Mouse (Mus musculus) intestine, embryonic 16.5 days (tissue): ENCODE measurements around the gene Mfrp. TPM values are rescaled to one million over a fixed set of nuclear protein-coding genes. Genes with fewer than 3 reads are reported as not detected.

Source experiments
- ATAC-seq: fragments of 200-750 bp; cut with Nextera tagmentation; 2 replicates; pipeline ENCODE4 v1.8.0; 2017; ENCODE audit warnings: moderate TSS enrichment, moderate library complexity
- H3K27ac ChIP-seq: fragments of 300-500 bp; sonication (generic); 2 replicates; pipeline ENCODE4 v1.5.1; 2014; ENCODE audit warnings: mild to moderate bottlenecking, low read length
- H3K27me3 ChIP-seq: fragments of 300-500 bp; sonication (generic); replicated peaks from 2 replicates; pipeline ENCODE4 v1.6.1; 2014; ENCODE audit warnings: low read length, control low read depth, mixed read lengths; ENCODE audit not compliant: control insufficient read depth, insufficient read depth
- H3K36me3 ChIP-seq: fragments of 300-500 bp; sonication (generic); 2 replicates; pipeline ENCODE4 v1.6.1; 2014; ENCODE audit warnings: low read length, control low read depth; ENCODE audit not compliant: control insufficient read depth, insufficient read depth
- H3K4me1 ChIP-seq: fragments of 300-500 bp; sonication (generic); 2 replicates; pipeline ENCODE4 v1.6.1; 2014; ENCODE audit warnings: low read length, control low read depth, mixed read lengths; ENCODE audit not compliant: control insufficient read depth, insufficient read depth
- H3K4me2 ChIP-seq: fragments of 300-500 bp; sonication (generic); 2 replicates; pipeline ENCODE4 v1.6.1; 2014; ENCODE audit warnings: low read depth, low read length, control low read depth
- H3K4me3 ChIP-seq: fragments of 300-500 bp; sonication (generic); 2 replicates; pipeline ENCODE4 v1.5.1; 2014; ENCODE audit warnings: mild to moderate bottlenecking, low read length
- H3K9ac ChIP-seq: fragments of 300-500 bp; sonication (generic); 2 replicates; pipeline ENCODE4 v1.6.1; 2014; ENCODE audit warnings: low read depth, low read length
- H3K9me3 ChIP-seq: fragments of 300-500 bp; sonication (generic); 2 replicates; pipeline ENCODE4 v1.6.1; 2016; ENCODE audit warnings: low read length, control low read depth; ENCODE audit not compliant: control insufficient read depth
- WGBS: fragments of 180-500 bp; shearing (Covaris S2); extraction: QIAGEN DNeasy Blood & Tissue Kit; methylation state at CpG from one replicate; pipeline ENCODE4 v1.1.7; 2014; 5-methylcytosine and 5-hydroxymethylcytosine counted together
- polyA plus RNA-seq: library from polyadenylated mRNA; unstranded; fragments of >200 nt; fragmentation: Nextera tagmentation; extraction: Ambion mirVana; gene quantifications from 2 replicates; pipeline ENCODE4 v1.2.1, GENCODE M21; 2015

Mfrp gene
- polyA plus RNA-seq, 1 experiment from 2014 or later = 0.24 TPM

DNA sequence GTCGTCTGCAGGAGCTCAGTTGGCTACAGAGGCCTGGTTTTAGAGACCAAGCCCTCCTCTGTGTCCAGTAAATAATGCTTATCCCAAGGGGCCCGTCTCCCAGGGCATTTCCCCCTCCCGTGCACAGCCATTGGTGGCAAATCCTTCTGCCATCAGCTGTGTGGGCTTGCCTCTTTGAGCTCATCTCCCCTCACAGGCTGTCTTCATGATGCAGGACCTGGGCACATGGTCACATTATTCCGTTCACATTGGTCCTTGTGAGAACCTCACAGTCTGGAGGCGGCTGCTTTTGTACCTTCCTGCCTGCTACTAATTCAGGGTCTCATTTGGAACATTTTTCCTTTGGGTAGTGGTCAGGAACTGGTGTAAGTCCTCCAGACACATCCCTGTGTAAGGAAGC is 40.4 kb downstream of the Mfrp start:
- no peak overlapping the region for H3K9ac ChIP-seq
- H3K27ac ChIP-seq = no peak overlapping the region
- H3K4me2 ChIP-seq = no peak overlapping the region
- H3K4me3 ChIP-seq = no peak overlapping the region
- H3K36me3 ChIP-seq = no peaks in the 10 kb centered on the region
- WGBS = 65% methylated on average over 5 of the region's 5 CpGs
- H3K9me3 ChIP-seq = no peaks in the 10 kb centered on the region
- H3K4me1 ChIP-seq = no peaks in the 10 kb centered on the region
- ATAC-seq = no peak
- no peaks in the 10 kb centered on the region for H3K27me3 ChIP-seq

DNA sequence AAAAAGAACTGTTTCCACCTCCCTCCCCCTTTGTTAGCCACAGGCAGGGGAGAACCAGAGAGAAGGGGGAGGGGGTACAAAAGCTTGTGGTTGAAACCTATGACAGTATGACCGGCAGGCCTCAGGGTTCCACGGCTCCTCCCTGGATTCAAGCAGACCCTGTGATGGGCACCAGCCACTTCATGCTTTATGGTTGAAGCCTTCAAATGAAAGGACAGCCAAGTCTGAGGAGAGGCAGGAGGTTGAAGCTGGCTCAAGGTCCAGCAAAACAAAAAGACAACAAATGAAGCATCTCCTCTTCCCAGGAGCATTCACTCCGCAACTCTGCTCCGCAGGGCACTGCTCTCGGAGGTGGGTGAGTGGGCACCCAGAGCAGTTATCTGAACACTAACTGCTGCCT is 41.9 kb downstream of the Mfrp start:
- H3K27me3 ChIP-seq = no peaks in the 10 kb centered on the region
- H3K4me1 ChIP-seq = no peaks in the 10 kb centered on the region
- no peak overlapping the region for H3K27ac ChIP-seq
- no peak overlapping the region for H3K4me3 ChIP-seq
- no peaks in the 10 kb centered on the region for H3K36me3 ChIP-seq
- no peak for ATAC-seq
- no peaks in the 10 kb centered on the region for H3K9me3 ChIP-seq
- 82% methylated on average over 5 of the region's 5 CpGs for WGBS
- H3K4me2 ChIP-seq = no peak overlapping the region
- H3K9ac ChIP-seq = no peak overlapping the region

DNA sequence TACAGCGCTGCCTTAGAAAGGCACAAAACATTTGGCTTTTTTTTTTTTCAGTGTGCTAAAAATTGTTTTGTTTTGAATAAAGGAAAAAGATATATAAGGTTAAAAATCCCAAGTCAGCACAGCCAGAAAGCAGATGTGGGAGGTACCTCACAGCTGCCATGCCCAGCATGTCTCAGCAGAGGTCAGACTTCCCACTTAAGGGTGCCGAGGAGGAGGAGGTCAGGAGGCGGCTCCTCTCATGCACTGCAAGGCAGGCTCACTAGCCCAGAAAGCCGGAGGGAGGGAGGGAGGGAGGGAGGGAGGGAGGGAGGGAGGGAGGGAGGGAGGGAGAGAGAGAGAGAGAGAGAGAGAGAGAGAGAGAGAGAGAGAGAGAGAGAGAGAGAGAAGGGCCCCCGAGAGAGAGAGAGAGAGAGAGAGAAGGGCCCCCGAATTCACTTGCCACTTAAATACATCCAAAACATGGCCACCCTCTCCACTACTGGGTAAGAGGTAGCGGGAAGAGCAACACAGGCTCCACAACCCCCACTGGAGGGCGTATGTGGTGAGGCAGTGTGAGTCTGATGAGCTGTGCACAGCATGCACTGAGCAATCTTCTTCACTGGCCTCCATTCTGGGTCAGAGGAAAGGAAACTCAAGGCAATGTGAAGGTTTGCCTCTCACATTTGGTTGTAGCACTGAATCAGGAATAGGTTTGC is 42.6 kb downstream of the Mfrp start:
- Histone ChIP-seq H3K4me2 (no peak overlapping the region), H3K36me3 (no peaks in the 10 kb centered on the region), H3K27ac (no peak overlapping the region), H3K9ac (no peak overlapping the region), H3K27me3 (no peaks in the 10 kb centered on the region), H3K9me3 (no peaks in the 10 kb centered on the region), H3K4me1 (no peaks in the 10 kb centered on the region), H3K4me3 (no peak overlapping the region)
- 44% methylated on average over 7 of the region's 8 CpGs for WGBS
- peak; percentile 60 for ATAC-seq

DNA sequence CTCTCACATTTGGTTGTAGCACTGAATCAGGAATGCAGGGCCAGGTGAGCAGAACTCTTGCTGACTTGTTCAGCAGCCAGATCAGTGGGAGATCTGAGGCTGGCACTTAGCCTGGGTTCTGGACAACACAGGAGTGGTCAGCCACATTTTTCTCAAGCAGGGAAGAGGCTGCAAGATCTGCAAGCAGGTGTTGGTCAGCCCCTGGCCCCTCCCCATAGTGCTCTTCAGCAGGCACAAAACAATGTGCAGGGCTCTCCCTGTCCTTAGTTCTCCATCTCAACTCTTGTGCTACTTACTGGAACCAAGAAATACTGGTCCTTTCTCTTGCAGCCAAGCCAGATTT is 43.2 kb downstream of the Mfrp start:
- Histone ChIP-seq H3K9ac (no peak overlapping the region), H3K27me3 (no peaks in the 10 kb centered on the region), H3K36me3 (no peaks in the 10 kb centered on the region), H3K27ac (no peak overlapping the region), H3K4me2 (no peak overlapping the region), H3K9me3 (no peaks in the 10 kb centered on the region), H3K4me3 (no peak overlapping the region), H3K4me1 (no peaks in the 10 kb centered on the region)
- no peak for ATAC-seq

DNA sequence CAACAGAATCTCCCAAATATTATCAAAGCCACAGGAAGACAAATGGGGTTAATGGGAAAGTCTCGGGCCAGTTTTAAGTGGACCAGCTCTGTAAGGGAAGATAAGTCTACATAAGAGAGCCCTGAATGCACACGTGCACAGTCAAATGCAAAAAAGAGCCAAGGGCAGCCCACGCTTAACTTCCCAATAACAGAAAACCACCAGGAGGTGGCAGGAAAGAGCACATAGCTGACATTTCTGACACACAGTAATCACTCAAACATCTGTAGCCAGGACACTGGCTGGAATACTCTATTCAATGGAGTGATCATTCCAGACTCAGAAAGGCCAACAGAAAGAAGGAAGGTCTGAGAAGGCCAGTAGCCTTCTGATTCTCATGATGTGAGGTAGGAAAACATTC is 45.8 kb downstream of the Mfrp start:
- H3K9me3 ChIP-seq = no peaks in the 10 kb centered on the region
- 0 out of 2 replicates have a peak, but pooled peaks cover 3% of the 10 kb centered on the region for H3K36me3 ChIP-seq
- no peak overlapping the region for H3K4me3 ChIP-seq
- no peaks in the 10 kb centered on the region for H3K27me3 ChIP-seq
- WGBS = 57% methylated on average over 3 of the region's 3 CpGs
- H3K9ac ChIP-seq = no peak overlapping the region
- ATAC-seq = no peak
- H3K27ac ChIP-seq = no peak overlapping the region
- H3K4me1 ChIP-seq = no peaks in the 10 kb centered on the region
- H3K4me2 ChIP-seq = no peak overlapping the region

Other genes with a start within 250 kb of the Mfrp start
- 1.8 TPM in 2 replicates for gene Thy1, start 58.3 kb upstream of the Mfrp start, polyA plus RNA-seq
- gene Usp2, start 34.7 kb upstream of the Mfrp start, polyA plus RNA-seq = 13.2 and 15.6 TPM in 2 replicates
- gene C1qtnf5, start 5.5 kb downstream of the Mfrp start, polyA plus RNA-seq = 2.7 and 3.0 TPM in 2 replicates
- 0.05 and 0.12 TPM in 2 replicates for gene Gm49380, start 11.8 kb downstream of the Mfrp start, polyA plus RNA-seq
- gene Rnf26, start 11.8 kb downstream of the Mfrp start, polyA plus RNA-seq = 45.4 and 48.1 TPM in 2 replicates
- gene Mcam, start 32.7 kb downstream of the Mfrp start, polyA plus RNA-seq = 42.9 and 45.1 TPM in 2 replicates
- gene Cbl, start 132.3 kb downstream of the Mfrp start, polyA plus RNA-seq = 10.9 and 11.2 TPM in 2 replicates
- not detected in 2 replicates for gene Ccdc153, start 138.9 kb downstream of the Mfrp start, polyA plus RNA-seq
- 22.2 and 28.5 TPM in 2 replicates for gene Pdzd3, start 149.7 kb downstream of the Mfrp start, polyA plus RNA-seq
- gene Nlrx1, start 166.9 kb downstream of the Mfrp start, polyA plus RNA-seq = 5.4 and 5.5 TPM in 2 replicates
- gene Abcg4, start 186.9 kb downstream of the Mfrp start, polyA plus RNA-seq = 2.6 and 3.0 TPM in 2 replicates
- gene Hinfp, start 203.9 kb downstream of the Mfrp start, polyA plus RNA-seq = 17.8 and 19.4 TPM in 2 replicates
- gene C2cd2l, start 218.6 kb downstream of the Mfrp start, polyA plus RNA-seq = 15.3 and 16.5 TPM in 2 replicates
- gene Dpagt1, start 224.3 kb downstream of the Mfrp start, polyA plus RNA-seq = 39.3 and 42.7 TPM in 2 replicates
- 268 and 278 TPM in 2 replicates for gene H2afx, start 233.0 kb downstream of the Mfrp start, polyA plus RNA-seq
- gene Hmbs, start 242.5 kb downstream of the Mfrp start, polyA plus RNA-seq = 134 and 155 TPM in 2 replicates